Mouse (Mus musculus): Measurements from ENCODE around the gene Spin1. TPM values are rescaled to one million over a fixed set of nuclear protein-coding genes. Genes with fewer than 3 reads are reported as not detected.
"Not testable (repeated sequence)": the region's sequence is repeated elsewhere in the genome, so short reads cannot be mapped to it uniquely, and the experiment has no call there.

Gene Spin1
- polyA plus RNA-seq, 1 experiment from 2014 or later, result 40.6 TPM

DNA sequence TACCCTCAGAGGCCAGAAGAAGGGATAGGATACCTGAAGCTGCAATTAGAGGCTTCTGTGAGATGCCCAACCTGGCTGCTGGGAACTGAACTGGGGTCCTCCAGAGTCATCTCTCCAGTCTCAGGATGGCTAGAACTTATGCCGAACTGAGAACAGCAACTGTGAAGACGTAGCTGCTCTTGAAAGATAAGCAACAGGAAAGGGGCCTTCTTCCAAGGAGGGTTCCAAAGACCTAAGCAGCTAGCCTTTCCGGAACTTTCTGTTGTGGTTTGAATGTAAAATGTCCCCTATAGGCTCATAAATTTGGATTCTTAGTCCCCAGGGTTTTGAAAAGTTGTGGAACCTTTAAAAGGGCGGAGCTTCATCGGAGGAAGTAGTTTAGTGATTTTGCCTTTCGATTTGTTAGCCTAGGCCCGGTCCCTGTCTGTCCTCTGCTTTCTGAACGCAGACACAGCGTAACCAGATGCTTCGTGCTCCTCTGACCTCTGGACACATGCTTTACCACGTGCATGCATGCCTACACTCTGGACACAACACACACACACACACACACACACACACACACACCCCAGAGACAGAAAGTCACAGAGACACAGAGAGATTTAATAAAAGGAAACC, 29.5 kb upstream of the Spin1 start:
- peak; percentile 41 for DNase-seq (ENCODE audit: low spot score)

DNA sequence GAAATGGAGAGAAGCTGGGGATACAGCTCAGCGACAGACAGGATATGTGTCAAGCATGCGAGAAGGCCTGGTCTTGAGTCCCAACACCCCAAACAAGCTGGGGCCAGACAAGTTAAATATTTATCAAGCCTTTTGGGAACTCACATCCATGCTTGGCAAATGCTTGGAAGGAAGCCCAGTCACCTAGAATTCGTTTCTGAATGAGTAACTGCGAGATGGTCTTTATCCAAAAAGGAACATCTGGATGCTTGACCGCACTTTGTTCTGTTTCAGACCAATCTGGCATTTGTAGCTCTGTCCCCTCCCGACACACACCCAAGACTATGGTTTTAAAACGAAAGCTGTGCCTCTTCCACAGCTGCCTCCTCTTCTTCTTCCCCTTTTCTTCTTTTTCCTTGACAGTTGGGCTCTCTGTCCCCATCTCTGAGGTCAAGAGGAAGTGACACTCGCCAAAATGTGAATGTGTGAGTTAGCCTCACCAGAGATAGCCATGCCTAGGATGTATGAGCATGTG, 28.9 kb upstream of the Spin1 start:
- no peak overlapping the region for H3K9ac ChIP-seq (replicated peaks; ENCODE audit: low read depth)
- H3K4me2 ChIP-seq (replicated peaks; ENCODE audit: low read depth, low read length), result 0 out of 2 replicates have a peak overlapping the region, but pooled peaks have one; percentile 3
- TF ChIP-seq EP300 (IDR thresholded peaks at IDR 0.05) (no peak), CTCF (IDR thresholded peaks at IDR 0.05) (no peak)
- no peak overlapping the region for H3K4me3 ChIP-seq (ENCODE audit: low read depth, low read length)
- H3K4me1 ChIP-seq (ENCODE audit: insufficient read depth, low read depth, low read length), result no peaks in the 10 kb centered on the region
- H3K27ac ChIP-seq (ENCODE audit: low read length), result peak overlapping the region; percentile 51; the same call in 1 of the 2 replicates
- ATAC-seq (no peak; the same call in 1 of the 2 replicates), DNase-seq (ENCODE audit: low spot score) (peak; percentile 26)
- H3K9me3 ChIP-seq (ENCODE audit: low read length), result no peaks in the 10 kb centered on the region
- H3K27me3 ChIP-seq (replicated peaks; ENCODE audit: insufficient read depth, low read length), result no peaks in the 10 kb centered on the region
- H3K36me3 ChIP-seq (ENCODE audit: insufficient read depth, low read length), result no peaks in the 10 kb centered on the region
- WGBS, result 30% methylated on average over 8 of the region's 8 CpGs

More for the DNA sequence above, 29.5 kb upstream of the Spin1 start:
- no peaks in the 10 kb centered on the region for H3K36me3 ChIP-seq (ENCODE audit: insufficient read depth, low read length)
- TF ChIP-seq CTCF (IDR thresholded peaks at IDR 0.05) (no peak), EP300 (IDR thresholded peaks at IDR 0.05) (no peak)
- peak; percentile 58 for ATAC-seq
- H3K4me3 ChIP-seq (ENCODE audit: low read depth, low read length), result no peak overlapping the region
- no peak overlapping the region for H3K9ac ChIP-seq (replicated peaks; ENCODE audit: low read depth)
- no peaks in the 10 kb centered on the region for H3K27me3 ChIP-seq (replicated peaks; ENCODE audit: insufficient read depth, low read length)
- no peaks in the 10 kb centered on the region for H3K9me3 ChIP-seq (ENCODE audit: low read length)
- peak overlapping the region; percentile 51; the same call in 1 of the 2 replicates for H3K27ac ChIP-seq (ENCODE audit: low read length)
- H3K4me2 ChIP-seq (replicated peaks; ENCODE audit: low read depth, low read length), result 0 out of 2 replicates have a peak overlapping the region, but pooled peaks have one; percentile 3
- WGBS, result 49% methylated on average over 11 of the region's 11 CpGs
- no peaks in the 10 kb centered on the region for H3K4me1 ChIP-seq (ENCODE audit: insufficient read depth, low read depth, low read length)

GRCm38 (mm10) chr13:51072917-51073843, 27.5 kb upstream of the Spin1 start:
- no peak for ATAC-seq
- Histone ChIP-seq H3K9ac (replicated peaks; ENCODE audit: low read depth) (no peak overlapping the region), H3K27me3 (replicated peaks; ENCODE audit: insufficient read depth, low read length) (no peaks in the 10 kb centered on the region), H3K4me1 (ENCODE audit: insufficient read depth, low read depth, low read length) (no peaks in the 10 kb centered on the region), H3K9me3 (ENCODE audit: low read length) (no peaks in the 10 kb centered on the region), H3K36me3 (ENCODE audit: insufficient read depth, low read length) (no peaks in the 10 kb centered on the region), H3K4me3 (ENCODE audit: low read depth, low read length) (no peak overlapping the region), H3K27ac (ENCODE audit: low read length) (no peak overlapping the region), H3K4me2 (replicated peaks; ENCODE audit: low read depth, low read length) (no peak overlapping the region)
- 64% methylated on average over 16 of the region's 16 CpGs for WGBS
- TF ChIP-seq EP300 (IDR thresholded peaks at IDR 0.05) (no peak), CTCF (IDR thresholded peaks at IDR 0.05) (no peak)
- DNase-seq (ENCODE audit: low spot score), result no peak

GRCm38 (mm10) chr13:51074081-51074680, 26.5 kb upstream of the Spin1 start:
- 53% methylated on average over 6 of the region's 6 CpGs for WGBS
- H3K9ac ChIP-seq (replicated peaks; ENCODE audit: low read depth), result no peak overlapping the region

GRCm38 (mm10) chr13:51076191-51076590, 24.5 kb upstream of the Spin1 start:
- H3K27me3 ChIP-seq (replicated peaks; ENCODE audit: insufficient read depth, low read length); DNase-seq (ENCODE audit: low spot score); H3K4me2 ChIP-seq (replicated peaks; ENCODE audit: low read depth, low read length); H3K9ac ChIP-seq (replicated peaks; ENCODE audit: low read depth); H3K36me3 ChIP-seq (ENCODE audit: insufficient read depth, low read length); H3K4me1 ChIP-seq (ENCODE audit: insufficient read depth, low read depth, low read length); H3K4me3 ChIP-seq (ENCODE audit: low read depth, low read length); H3K27ac ChIP-seq (ENCODE audit: low read length); ATAC-seq; H3K9me3 ChIP-seq (ENCODE audit: low read length): not testable (repeated sequence)
- WGBS, result 94% methylated on average over 14 of the region's 14 CpGs

More at GRCm38 (mm10) chr13:51074081-51074680, 26.5 kb upstream of the Spin1 start:
- TF ChIP-seq CTCF (IDR thresholded peaks at IDR 0.05), result no peak
- TF ChIP-seq EP300 (IDR thresholded peaks at IDR 0.05), result no peak
- ATAC-seq (no peak), DNase-seq (ENCODE audit: low spot score) (no peak)
- no peak overlapping the region for H3K4me3 ChIP-seq (ENCODE audit: low read depth, low read length)
- no peaks in the 10 kb centered on the region for H3K27me3 ChIP-seq (replicated peaks; ENCODE audit: insufficient read depth, low read length)
- H3K9me3 ChIP-seq (ENCODE audit: low read length), result no peaks in the 10 kb centered on the region
- no peaks in the 10 kb centered on the region for H3K36me3 ChIP-seq (ENCODE audit: insufficient read depth, low read length)
- no peaks in the 10 kb centered on the region for H3K4me1 ChIP-seq (ENCODE audit: insufficient read depth, low read depth, low read length)
- no peak overlapping the region for H3K4me2 ChIP-seq (replicated peaks; ENCODE audit: low read depth, low read length)
- no peak overlapping the region for H3K27ac ChIP-seq (ENCODE audit: low read length)

DNA sequence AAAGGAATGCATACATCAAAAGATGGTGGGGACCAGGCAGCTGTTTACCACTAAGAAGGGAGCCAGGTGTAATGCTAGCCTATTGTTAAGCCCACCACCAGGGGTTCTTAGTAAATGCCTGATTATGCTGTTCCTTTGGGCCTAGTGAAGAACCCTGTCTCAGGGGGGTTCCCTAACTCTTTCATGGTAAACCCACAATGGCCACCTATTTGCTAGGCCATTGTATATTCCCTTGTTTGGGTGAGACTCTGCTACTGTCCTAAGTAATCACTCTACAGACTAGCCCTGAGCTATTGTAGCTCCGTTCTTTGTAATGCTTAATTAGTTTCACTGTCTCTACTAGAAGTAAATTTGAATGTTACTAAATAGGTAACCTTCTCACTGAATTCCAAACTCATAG, 22.1 kb upstream of the Spin1 start:
- WGBS, result 98% methylated on average over 1 of the region's 1 CpGs
- not testable (repeated sequence) for H3K4me2 ChIP-seq (replicated peaks; ENCODE audit: low read depth, low read length); H3K27me3 ChIP-seq (replicated peaks; ENCODE audit: insufficient read depth, low read length); H3K27ac ChIP-seq (ENCODE audit: low read length); H3K9ac ChIP-seq (replicated peaks; ENCODE audit: low read depth); H3K4me3 ChIP-seq (ENCODE audit: low read depth, low read length); H3K4me1 ChIP-seq (ENCODE audit: insufficient read depth, low read depth, low read length); DNase-seq (ENCODE audit: low spot score); H3K36me3 ChIP-seq (ENCODE audit: insufficient read depth, low read length); ATAC-seq; H3K9me3 ChIP-seq (ENCODE audit: low read length)

Measured in lung, postnatal 0 days (tissue).